Mouse (Mus musculus) kidney, embryonic 14.5 days (tissue): ENCODE measurements around the gene Bax. TPM values are rescaled to one million over a fixed set of nuclear protein-coding genes. Genes with fewer than 3 reads are reported as not detected.
"Not testable (repeated sequence)": the region's sequence is repeated elsewhere in the genome, so short reads cannot be mapped to it uniquely, and the experiment has no call there.

ENCODE experiments used
- ATAC-seq: fragments of 200-750 bp; cut with Nextera tagmentation; 2 replicates; pipeline ENCODE4 v1.8.0; 2017; ENCODE audit warnings: moderate number of reproducible peaks, mild to moderate bottlenecking, moderate TSS enrichment, moderate library complexity; ENCODE audit not compliant: low FRiP score, low TSS enrichment
- H3K27ac ChIP-seq: fragments of 300-500 bp; sonication (generic); 2 replicates; pipeline ENCODE4 v1.5.1; 2014; ENCODE audit warnings: low read depth, mild to moderate bottlenecking, low read length, moderate library complexity, mixed read lengths
- H3K27me3 ChIP-seq: fragments of 300-500 bp; sonication (generic); 2 replicates; pipeline ENCODE4 v1.6.1; 2014; ENCODE audit warnings: mild to moderate bottlenecking, low read length; ENCODE audit not compliant: control insufficient read depth, insufficient read depth
- H3K36me3 ChIP-seq: fragments of 300-500 bp; sonication (generic); 2 replicates; pipeline ENCODE4 v1.6.1; 2014; ENCODE audit warnings: low read length, mixed read lengths; ENCODE audit not compliant: control insufficient read depth, insufficient read depth
- H3K4me1 ChIP-seq: fragments of 300-500 bp; sonication (generic); 2 replicates; pipeline ENCODE4 v1.6.1; 2014; ENCODE audit warnings: low read length, mixed read lengths; ENCODE audit not compliant: control insufficient read depth, insufficient read depth
- H3K4me2 ChIP-seq: fragments of 300-500 bp; sonication (generic); replicated peaks from 2 replicates; pipeline ENCODE4 v1.6.1; 2014; ENCODE audit warnings: low read depth, mild to moderate bottlenecking, low read length
- H3K4me3 ChIP-seq: fragments of 300-500 bp; sonication (generic); 2 replicates; pipeline ENCODE4 v1.5.1; 2014; ENCODE audit warnings: mild to moderate bottlenecking, low read length
- H3K9ac ChIP-seq: fragments of 300-500 bp; sonication (generic); 2 replicates; pipeline ENCODE4 v1.6.1; 2014; ENCODE audit warnings: low read depth, mild to moderate bottlenecking, low read length, moderate library complexity
- H3K9me3 ChIP-seq: fragments of 300-500 bp; sonication (generic); 2 replicates; pipeline ENCODE4 v1.6.1; 2016; ENCODE audit warnings: low read length; ENCODE audit not compliant: control insufficient read depth
- WGBS: fragments of 180-500 bp; shearing (Covaris S2); extraction: QIAGEN DNeasy Blood & Tissue Kit; methylation state at CpG from one replicate; pipeline ENCODE4 v1.1.7; 2014; 5-methylcytosine and 5-hydroxymethylcytosine counted together
- polyA plus RNA-seq: library from polyadenylated mRNA; unstranded; fragments of >200 nt; fragmentation: Nextera tagmentation; extraction: Ambion mirVana; gene quantifications from 2 replicates; pipeline ENCODE4 v1.2.1, GENCODE M21; 2014

Bax gene
- polyA plus RNA-seq, 1 experiment from 2014 or later: 97.3 TPM

DNA sequence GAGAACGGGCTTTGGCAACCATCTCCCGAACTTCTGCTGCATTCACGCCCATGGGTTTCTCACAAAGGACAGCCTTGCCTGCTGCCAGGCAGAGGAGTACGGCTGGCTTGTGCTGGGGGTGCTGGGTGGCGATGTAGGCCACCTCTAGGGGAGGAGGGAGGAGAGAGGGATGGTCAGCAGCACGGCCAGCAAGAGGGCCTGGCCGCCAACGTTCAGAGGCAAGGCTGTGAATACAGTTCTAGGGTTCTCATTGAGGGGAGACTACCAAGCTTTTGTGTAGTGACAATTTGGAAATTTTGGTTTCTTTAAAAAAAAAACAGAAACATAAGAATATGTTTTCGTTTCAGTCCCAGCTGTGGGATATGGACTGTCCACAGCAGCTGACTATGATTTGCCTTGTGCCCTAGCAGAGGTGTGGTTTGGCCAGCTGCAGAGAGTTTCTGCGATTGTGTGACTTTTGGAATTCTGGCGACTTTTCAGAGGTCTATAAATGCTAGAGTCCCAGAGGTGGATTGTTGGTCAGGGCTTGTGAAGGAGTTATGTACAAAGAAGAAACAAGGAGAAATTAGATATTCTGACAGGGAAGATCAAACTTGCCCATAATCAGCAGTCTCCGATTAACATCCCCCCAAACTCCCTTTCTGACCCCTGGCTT, 20.2 kb upstream of the Bax start, which contains the start of gene Gm45808:
Gene Gm45808 (minus strand): TSS at position 51 of the 655 bp plus-strand sequence.
- Histone ChIP-seq H3K4me3 (no peak within 1 kb of the TSS), H3K4me2 (no peak within 1 kb of the TSS), H3K9me3 (no peaks in the 10 kb centered on the region), H3K4me1 (0 out of 2 replicates have a peak, but pooled peaks cover 17% of the 10 kb centered on the region), H3K27me3 (no peaks in the 10 kb centered on the region), H3K27ac (no peak within 1 kb of the TSS), H3K9ac (no peak within 1 kb of the TSS), H3K36me3 (0 out of 2 replicates have a peak, but pooled peaks cover under 1% of the 10 kb centered on the region)
- WGBS: 85% methylated on average over 12 of the region's 12 CpGs
- ATAC-seq: no peak

GRCm38 (mm10) chr7:45486158-45486557, 19.5 kb upstream of the Bax start:
- Histone ChIP-seq H3K4me1 (0 out of 2 replicates have a peak, but pooled peaks cover 12% of the 10 kb centered on the region), H3K9me3 (no peaks in the 10 kb centered on the region)
- WGBS: 73% methylated on average over 7 of the region's 7 CpGs

DNA sequence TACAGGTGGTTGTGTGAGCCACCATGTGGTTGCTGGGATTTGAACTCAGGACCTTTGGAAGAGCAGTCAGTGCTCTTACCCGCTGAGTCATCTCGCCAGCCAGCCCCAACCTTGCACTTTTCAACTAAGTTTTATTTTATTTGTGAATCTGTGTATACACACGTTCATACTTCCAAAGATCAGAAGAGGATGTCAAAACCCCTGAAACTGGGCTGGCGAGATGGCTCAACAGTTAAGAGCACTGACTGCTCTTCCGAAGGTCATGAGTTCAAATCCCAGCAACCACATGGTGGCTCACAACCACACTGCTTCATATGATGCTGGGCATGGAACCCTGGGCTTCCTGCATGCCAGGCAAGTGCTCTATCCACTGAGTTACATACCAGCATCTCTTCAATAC, 18.3 kb upstream of the Bax start:
- not testable (repeated sequence) for H3K4me3 ChIP-seq, H3K36me3 ChIP-seq, H3K27me3 ChIP-seq, H3K4me1 ChIP-seq, H3K9ac ChIP-seq, H3K4me2 ChIP-seq, ATAC-seq, H3K27ac ChIP-seq, H3K9me3 ChIP-seq
- WGBS: 91% methylated on average over 5 of the region's 5 CpGs

More at GRCm38 (mm10) chr7:45486158-45486557, 19.5 kb upstream of the Bax start:
- Histone ChIP-seq H3K4me2 (no peak overlapping the region), H3K4me3 (no peak overlapping the region), H3K9ac (no peak overlapping the region), H3K27me3 (no peaks in the 10 kb centered on the region), H3K27ac (no peak overlapping the region), H3K36me3 (no peaks in the 10 kb centered on the region)
- no peak for ATAC-seq

GRCm38 (mm10) chr7:45482166-45482565, 15.5 kb upstream of the Bax start:
- Histone ChIP-seq H3K27ac (no peak overlapping the region), H3K4me2 (no peak overlapping the region), H3K9ac (no peak overlapping the region), H3K9me3 (no peaks in the 10 kb centered on the region), H3K4me3 (no peak overlapping the region), H3K27me3 (no peaks in the 10 kb centered on the region), H3K36me3 (no peaks in the 10 kb centered on the region), H3K4me1 (0 out of 2 replicates have a peak, but pooled peaks cover 2% of the 10 kb centered on the region)
- no peak; the same call in 1 of the 2 replicates for ATAC-seq
- 91% methylated on average over 1 of the region's 1 CpGs for WGBS

DNA sequence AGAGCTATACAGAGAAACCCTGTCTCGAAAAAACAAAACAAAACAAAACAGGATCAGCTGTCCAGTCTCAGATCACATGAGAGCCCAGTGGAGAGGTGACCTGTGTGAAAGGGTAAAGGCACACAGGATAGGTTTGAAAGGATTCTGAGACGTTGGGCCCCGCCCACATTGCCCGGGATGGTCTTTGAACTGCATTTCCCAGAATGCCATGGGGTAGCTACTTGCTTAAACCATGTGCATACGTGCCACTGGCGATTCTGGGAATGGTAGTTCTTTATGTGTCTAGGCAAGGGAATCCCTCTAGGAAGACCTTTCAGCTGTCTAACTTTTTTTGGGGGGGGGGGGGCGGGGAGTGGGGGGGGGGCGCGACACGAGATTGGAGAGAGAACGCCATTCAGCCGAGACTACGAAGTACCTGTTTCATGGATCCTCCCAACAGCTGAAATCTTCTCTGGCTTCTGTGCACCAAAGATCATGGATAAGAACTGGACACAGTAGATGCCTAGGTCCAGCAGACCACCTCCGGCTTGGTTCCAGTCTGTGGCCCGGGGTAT, 14.8 kb upstream of the Bax start, which contains the start of gene Tulp2:
Gene Tulp2 (plus strand): TSS at position 504 of the 554 bp plus-strand sequence.
- ATAC-seq: peak; percentile 54
- Histone ChIP-seq H3K9me3 (no peaks in the 10 kb centered on the region), H3K36me3 (no peaks in the 10 kb centered on the region), H3K4me3 (no peak within 1 kb of the TSS), H3K27me3 (no peaks in the 10 kb centered on the region), H3K4me1 (0 out of 2 replicates have a peak, but pooled peaks cover 3% of the 10 kb centered on the region), H3K4me2 (no peak within 1 kb of the TSS), H3K27ac (no peak within 1 kb of the TSS), H3K9ac (no peak within 1 kb of the TSS)
- 45% methylated on average over 15 of the region's 15 CpGs for WGBS

- not testable (repeated sequence) for H3K27ac ChIP-seq, H3K4me3 ChIP-seq
These were observed 13.6 kb upstream of the Bax start for GRCm38 (mm10) chr7:45480310-45480709.

DNA sequence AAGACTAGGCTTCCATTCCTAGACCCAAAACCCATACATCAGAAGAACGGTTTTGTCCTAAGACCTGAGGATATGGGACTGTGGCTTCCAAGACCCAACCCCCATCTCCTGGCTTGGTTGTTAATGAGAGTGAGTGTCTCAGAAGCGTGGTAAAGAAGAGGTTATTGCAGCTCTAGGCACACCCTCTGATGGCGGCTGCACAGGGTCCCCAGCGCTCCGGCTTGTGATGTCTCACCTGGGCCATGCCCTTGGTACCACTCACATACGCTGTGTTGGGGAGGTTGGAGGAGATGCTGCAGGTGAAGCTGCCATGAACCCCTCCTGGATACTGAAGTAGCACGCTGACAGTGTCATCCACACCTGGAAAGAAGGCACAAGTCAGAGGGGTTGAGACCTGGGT, 12.1 kb upstream of the Bax start:
- H3K9ac ChIP-seq: no peak overlapping the region
- H3K36me3 ChIP-seq: no peaks in the 10 kb centered on the region
- 91% methylated on average over 7 of the region's 7 CpGs for WGBS
- no peak overlapping the region for H3K4me2 ChIP-seq
- no peak overlapping the region for H3K4me3 ChIP-seq
- no peaks in the 10 kb centered on the region for H3K27me3 ChIP-seq
- no peak overlapping the region for H3K27ac ChIP-seq
- 0 out of 2 replicates have a peak, but pooled peaks cover 3% of the 10 kb centered on the region for H3K4me1 ChIP-seq
- H3K9me3 ChIP-seq: no peaks in the 10 kb centered on the region
- no peak for ATAC-seq

More at GRCm38 (mm10) chr7:45480310-45480709, 13.6 kb upstream of the Bax start:
- H3K4me2 ChIP-seq, H3K36me3 ChIP-seq, H3K27me3 ChIP-seq, H3K9me3 ChIP-seq, H3K9ac ChIP-seq, ATAC-seq, H3K4me1 ChIP-seq: not testable (repeated sequence)
- WGBS: 79% methylated on average over 3 of the region's 4 CpGs

GRCm38 (mm10) chr7:45477003-45477402, 10.3 kb upstream of the Bax start:
- Histone ChIP-seq H3K9ac (no peak overlapping the region), H3K4me1 (0 out of 2 replicates have a peak, but pooled peaks cover 3% of the 10 kb centered on the region), H3K27me3 (no peaks in the 10 kb centered on the region), H3K36me3 (no peaks in the 10 kb centered on the region), H3K27ac (no peak overlapping the region), H3K9me3 (no peaks in the 10 kb centered on the region), H3K4me3 (no peak overlapping the region), H3K4me2 (no peak overlapping the region)
- WGBS: 6% methylated on average over 3 of the region's 3 CpGs
- ATAC-seq: no peak

DNA sequence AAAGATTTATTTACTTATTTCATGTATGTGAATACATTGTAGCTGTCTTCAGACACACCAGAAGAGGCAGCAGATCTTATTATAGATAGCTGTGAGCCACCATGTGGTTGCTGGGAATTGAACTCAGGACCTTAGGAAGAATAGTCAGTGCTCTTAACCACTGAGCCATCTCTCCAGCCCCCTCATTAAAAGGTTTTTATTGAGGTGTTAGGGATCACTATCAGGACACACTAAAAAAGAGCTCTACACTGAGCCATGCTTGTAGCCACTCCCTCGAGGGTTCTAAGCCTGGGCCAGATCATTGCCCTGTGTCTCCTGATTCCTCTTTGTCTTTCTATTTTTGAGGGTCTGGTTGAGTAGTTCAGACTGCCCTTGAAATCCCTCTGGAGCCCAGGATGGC, 9.8 kb upstream of the Bax start:
- no peak overlapping the region for H3K27ac ChIP-seq
- no peak overlapping the region for H3K4me2 ChIP-seq
- no peak overlapping the region for H3K9ac ChIP-seq
- no peaks in the 10 kb centered on the region for H3K36me3 ChIP-seq
- H3K9me3 ChIP-seq: no peaks in the 10 kb centered on the region
- no peak for ATAC-seq
- 46% methylated on average over 1 of the region's 1 CpGs for WGBS
- no peaks in the 10 kb centered on the region for H3K27me3 ChIP-seq
- H3K4me1 ChIP-seq: 0 out of 2 replicates have a peak, but pooled peaks cover 3% of the 10 kb centered on the region
- H3K4me3 ChIP-seq: no peak overlapping the region
